9 mouse cellular contexts compared by ENCODE assay signal in the genomic region with DNA sequence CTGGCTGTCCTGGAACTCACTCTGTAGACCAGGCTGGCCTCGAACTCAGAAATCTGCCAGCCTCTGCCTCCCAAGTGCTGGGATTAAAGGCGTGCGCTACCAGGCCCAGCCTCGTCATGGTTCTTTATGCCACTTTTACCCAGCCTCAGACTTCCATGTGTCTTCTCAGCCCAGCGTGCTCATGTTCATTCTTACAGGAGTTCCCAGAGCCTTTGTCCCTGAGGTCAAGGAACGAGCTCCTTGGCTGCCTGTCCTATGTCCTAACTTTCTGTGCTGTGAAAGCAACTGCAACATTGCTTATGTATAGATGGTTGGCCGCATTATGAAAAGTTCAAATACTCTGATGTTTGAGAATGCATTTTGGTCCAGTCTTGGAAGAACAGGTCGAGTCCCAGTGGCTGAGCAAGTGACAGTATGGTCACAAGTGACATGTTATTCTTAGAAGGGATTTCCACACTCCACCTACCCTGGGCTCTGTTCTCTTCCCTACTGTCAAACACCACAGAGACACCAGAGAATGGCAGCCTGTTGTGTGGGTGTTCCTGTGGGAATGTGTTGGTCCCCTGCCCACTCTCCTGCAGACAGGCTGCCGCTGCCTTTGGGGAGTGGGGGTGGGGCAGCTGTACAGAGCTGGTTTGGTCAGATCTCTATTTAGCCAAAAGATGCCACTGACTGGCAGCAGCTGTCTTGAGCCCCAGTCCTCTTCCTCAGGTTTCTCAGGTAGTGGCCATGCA.
DNase-seq lines count a peak whose midpoint lies in the region; ATAC-seq and TF ChIP-seq lines count a peak whose summit lies in the region.
"Had no signal": no experiment of that assay in that cellular context is flagged by ENCODE, and none has a peak within 500 bp of the region (broad histone marks: within the 10 kb centered on the region; RNA-seq: fewer than 3 reads in every experiment).

No protein-coding gene starts in this region.

- H3K4me2 ChIP-seq in midbrain, embryonic 14.5 days (ENCODE audit: low read length): no peak overlapping the region
- H3K4me2 ChIP-seq in midbrain, embryonic 16.5 days (ENCODE audit: low read length): no peak overlapping the region

- H3K27ac ChIP-seq in gastrocnemius, adult 2 months: peak overlapping the region; percentile 40; the same call in 1 of the 2 replicates
- 0 out of 2 replicates have a peak overlapping the region, but pooled peaks have one; percentile 5 for H3K27ac ChIP-seq in midbrain, embryonic 14.5 days (replicated peaks; ENCODE audit: low read depth, low read length)
- no peak overlapping the region for H3K27ac ChIP-seq in midbrain, embryonic 16.5 days (ENCODE audit: low read length)
- H3K27ac ChIP-seq in layer of hippocampus, adult 2 months: peak overlapping the region; percentile 94

- no peaks in the 10 kb centered on the region for H3K9me3 ChIP-seq in midbrain, embryonic 14.5 days (ENCODE audit: control insufficient read depth, low read length)
- H3K9me3 ChIP-seq in midbrain, embryonic 16.5 days (replicated peaks; ENCODE audit: control insufficient read depth, low read length, poor library complexity, severe bottlenecking): no peaks in the 10 kb centered on the region

- 68% methylated on average over 9 of the region's 9 CpGs for WGBS in midbrain, embryonic 14.5 days
- WGBS in midbrain, embryonic 16.5 days: 71% methylated on average over 9 of the region's 9 CpGs

- peak; percentile 52 for DNase-seq in gastrocnemius, adult 2 months
- DNase-seq in gastrocnemius, adult 18-20 months (ENCODE audit: low spot score): no peak
- no peak for DNase-seq in midbrain, embryonic 14.5 days
- peak; percentile 81 to 89 for DNase-seq in layer of hippocampus, adult 2 months (ENCODE audit: low spot score in 2 of 2)
- DNase-seq in right cerebral cortex, postnatal 36 days (ENCODE audit: low spot score in 2 of 2): peak; percentile 84 to 92
- no peak for DNase-seq in retina, postnatal 1 day
- no peak for DNase-seq in cerebellum, postnatal 4 days (ENCODE audit: low spot score in 2 of 2)
- DNase-seq: thymus, postnatal 14 days had no signal

- H3K4me3 ChIP-seq in gastrocnemius, adult 2 months: no peak overlapping the region
- H3K4me3 ChIP-seq in midbrain, embryonic 14.5 days (replicated peaks; ENCODE audit: low read depth, low read length): no peak overlapping the region
- no peak overlapping the region for H3K4me3 ChIP-seq in midbrain, embryonic 16.5 days (ENCODE audit: low read depth, low read length)
- H3K4me3 ChIP-seq in layer of hippocampus, adult 2 months: peak overlapping the region; percentile 33; the same call in 1 of the 2 replicates

- no peaks in the 10 kb centered on the region; the same call in 1 of the 2 replicates for H3K36me3 ChIP-seq in midbrain, embryonic 14.5 days (ENCODE audit: control insufficient read depth, insufficient read depth, low read length)
- H3K36me3 ChIP-seq in midbrain, embryonic 16.5 days (ENCODE audit: control insufficient read depth, insufficient read depth, low read length): no peaks in the 10 kb centered on the region

- no peak for TF ChIP-seq CTCF in gastrocnemius, adult 2 months (IDR thresholded peaks at IDR 0.05)
- no peak for TF ChIP-seq CTCF in layer of hippocampus, adult 2 months (conservative IDR thresholded peaks at IDR 0.05)

- H3K4me1 ChIP-seq in midbrain, embryonic 14.5 days (ENCODE audit: control insufficient read depth, insufficient read depth, low read length): peaks cover 20% of the 10 kb centered on the region
- peaks cover 17% of the 10 kb centered on the region; the same call in 1 of the 2 replicates for H3K4me1 ChIP-seq in midbrain, embryonic 16.5 days (ENCODE audit: control insufficient read depth, insufficient read depth, low read length)

- H3K9ac ChIP-seq in midbrain, embryonic 14.5 days (replicated peaks; ENCODE audit: low read length): 0 out of 2 replicates have a peak overlapping the region, but pooled peaks have one; percentile 23
- no peak overlapping the region for H3K9ac ChIP-seq in midbrain, embryonic 16.5 days (ENCODE audit: low read depth, low read length)

- intact Hi-C loops in gastrocnemius, adult 2 months (cut with DNase I): loop anchor here (5.0 to 10.0 kb wide), 2 partner anchors 70 to 217 kb away; no protein-coding TSS in a partner anchor

- no peak for ATAC-seq in midbrain, embryonic 14.5 days (ENCODE audit: low FRiP score, low TSS enrichment)
- ATAC-seq in midbrain, embryonic 16.5 days: no peak

- no peaks in the 10 kb centered on the region for H3K27me3 ChIP-seq in midbrain, embryonic 14.5 days (ENCODE audit: control insufficient read depth, insufficient read depth, low read length)
- no peaks in the 10 kb centered on the region for H3K27me3 ChIP-seq in midbrain, embryonic 16.5 days (ENCODE audit: control insufficient read depth, insufficient read depth, low read depth, low read length)

Comparison
In these comparisons a context has a peak if more than half of its experiments do, and no peak if none do; other contexts are left out.
1. DNase-seq: peak in gastrocnemius, adult 2 months (single experiment), layer of hippocampus, adult 2 months (2 of 2) and right cerebral cortex, postnatal 36 days (2 of 2); none in gastrocnemius, adult 18-20 months (single experiment), midbrain, embryonic 14.5 days (single experiment), retina, postnatal 1 day (single experiment) and cerebellum, postnatal 4 days (0 of 2).